Comparison of ENCODE assay signal across 19 mouse cellular contexts in genomic region chr13:70073655-70074054, GRCm38 (mm10).
"Had no signal": no experiment of that assay in that cellular context is flagged by ENCODE, and none has a peak within 500 bp of the region (broad histone marks: within the 10 kb centered on the region; RNA-seq: fewer than 3 reads in every experiment).

No protein-coding gene starts in this region.

- H3K27me3 ChIP-seq: limb, embryonic 13.5 days; liver, embryonic 12.5 days; liver, embryonic 15.5 days had no signal

- DNase-seq: kidney, adult 18-20 months; kidney, adult 9 months; kidney, postnatal 10 days; left cerebral cortex, postnatal 4 days; lung, adult 18-20 months; lung, postnatal 36 days; midbrain, embryonic 14.5 days; right cerebral cortex, adult 18-20 months; right cerebral cortex, postnatal 14 days; right cerebral cortex, postnatal 4 days; thymus, adult 2 months; thymus, postnatal 14 days; thymus, postnatal 4 days had no signal

- H3K9ac ChIP-seq: limb, embryonic 13.5 days; liver, embryonic 12.5 days; liver, embryonic 15.5 days had no signal

- H3K4me1 ChIP-seq: liver, embryonic 12.5 days; liver, embryonic 15.5 days had no signal

- H3K4me3 ChIP-seq: limb, embryonic 13.5 days; liver, embryonic 12.5 days; liver, embryonic 15.5 days had no signal

- ATAC-seq: intestine, embryonic 16.5 days; liver, embryonic 12.5 days had no signal

- H3K9me3 ChIP-seq: limb, embryonic 13.5 days; liver, embryonic 15.5 days had no signal

- H3K36me3 ChIP-seq: limb, embryonic 13.5 days; liver, embryonic 12.5 days; liver, embryonic 15.5 days had no signal

- H3K27ac ChIP-seq: limb, embryonic 13.5 days; liver, embryonic 12.5 days; liver, embryonic 15.5 days; stomach, postnatal 0 days had no signal

- H3K4me2 ChIP-seq: limb, embryonic 13.5 days; liver, embryonic 12.5 days; liver, embryonic 15.5 days; midbrain, embryonic 11.5 days had no signal
